Mouse (Mus musculus): ENCODE results near the gene Igfbp3. TPM values are rescaled to one million over a fixed set of nuclear protein-coding genes. Genes with fewer than 3 reads are reported as not detected.
"Not testable (repeated sequence)": the region's sequence is repeated elsewhere in the genome, so short reads cannot be mapped to it uniquely, and the experiment has no call there.

Igfbp3 gene
- polyA plus RNA-seq, 1 experiment from 2014 or later: 50.6 TPM

- H3K4me1 ChIP-seq (replicated peaks; ENCODE audit: control insufficient read depth, insufficient read depth): no peaks in the 10 kb centered on the region
- 92% methylated on average over 4 of the region's 4 CpGs for WGBS
- TF ChIP-seq EP300 (optimal IDR thresholded peaks at IDR 0.05): no peak
- TF ChIP-seq CTCF (IDR thresholded peaks at IDR 0.05; ENCODE audit: low read depth): no peak
- no peak overlapping the region for H3K9ac ChIP-seq (ENCODE audit: low read length)
- ATAC-seq (ENCODE audit: low FRiP score, low TSS enrichment) (no peak), DNase-seq (ENCODE audit: low spot score) (no peak)
- no peak overlapping the region for H3K4me2 ChIP-seq (replicated peaks; ENCODE audit: low read depth)
- H3K27ac ChIP-seq (replicated peaks): no peak overlapping the region
- no peaks in the 10 kb centered on the region for H3K36me3 ChIP-seq (ENCODE audit: control insufficient read depth, insufficient read depth, low read length)
- no peaks in the 10 kb centered on the region for H3K27me3 ChIP-seq (ENCODE audit: control insufficient read depth, insufficient read depth, low read length)
- no peak overlapping the region for H3K4me3 ChIP-seq (ENCODE audit: low read depth, low read length)
- H3K9me3 ChIP-seq (ENCODE audit: control insufficient read depth, low read length): no peaks in the 10 kb centered on the region
These were observed 18.2 kb upstream of the Igfbp3 start for GRCm38 (mm10) chr11:7231958-7232357.

- Histone ChIP-seq H3K27ac (replicated peaks) (no peak overlapping the region), H3K4me2 (replicated peaks; ENCODE audit: low read depth) (no peak overlapping the region), H3K4me1 (replicated peaks; ENCODE audit: control insufficient read depth, insufficient read depth) (no peaks in the 10 kb centered on the region), H3K36me3 (ENCODE audit: control insufficient read depth, insufficient read depth, low read length) (no peaks in the 10 kb centered on the region), H3K9me3 (ENCODE audit: control insufficient read depth, low read length) (no peaks in the 10 kb centered on the region), H3K9ac (ENCODE audit: low read length) (no peak overlapping the region), H3K27me3 (ENCODE audit: control insufficient read depth, insufficient read depth, low read length) (no peaks in the 10 kb centered on the region), H3K4me3 (ENCODE audit: low read depth, low read length) (no peak overlapping the region)
- no peak for TF ChIP-seq EP300 (optimal IDR thresholded peaks at IDR 0.05)
- no peak for TF ChIP-seq CTCF (IDR thresholded peaks at IDR 0.05; ENCODE audit: low read depth)
- WGBS: 67% methylated on average over 4 of the region's 4 CpGs
- DNase-seq (ENCODE audit: low spot score) (no peak), ATAC-seq (ENCODE audit: low FRiP score, low TSS enrichment) (no peak)
These were observed 16.3 kb upstream of the Igfbp3 start for GRCm38 (mm10) chr11:7230000-7230399.

DNA sequence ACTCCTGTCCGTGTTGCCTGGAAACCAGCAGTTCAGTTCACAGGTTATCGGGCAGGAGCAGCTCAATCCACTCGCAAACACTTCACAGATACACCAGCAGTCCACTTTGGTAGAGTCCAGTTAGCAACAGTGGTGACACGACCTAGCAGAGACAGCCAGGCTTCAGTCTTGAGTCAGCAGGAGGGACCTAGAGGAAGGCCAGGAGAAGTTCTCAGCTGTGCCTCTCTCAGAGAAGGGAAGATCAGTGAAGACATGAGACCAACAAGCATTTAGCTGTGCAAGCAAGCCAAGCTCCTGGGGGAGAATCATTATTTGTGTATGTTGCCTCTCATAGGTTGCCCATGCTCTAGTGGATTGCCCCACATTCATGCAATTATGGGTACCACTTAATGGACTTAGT is 14.4 kb upstream of the Igfbp3 start:
- Histone ChIP-seq H3K9me3 (ENCODE audit: control insufficient read depth, low read length) (no peaks in the 10 kb centered on the region), H3K9ac (ENCODE audit: low read length) (no peak overlapping the region), H3K4me1 (replicated peaks; ENCODE audit: control insufficient read depth, insufficient read depth) (no peaks in the 10 kb centered on the region), H3K27ac (replicated peaks) (no peak overlapping the region), H3K27me3 (ENCODE audit: control insufficient read depth, insufficient read depth, low read length) (no peaks in the 10 kb centered on the region), H3K4me3 (ENCODE audit: low read depth, low read length) (no peak overlapping the region), H3K4me2 (replicated peaks; ENCODE audit: low read depth) (no peak overlapping the region), H3K36me3 (ENCODE audit: control insufficient read depth, insufficient read depth, low read length) (no peaks in the 10 kb centered on the region)
- TF ChIP-seq CTCF (IDR thresholded peaks at IDR 0.05; ENCODE audit: low read depth) (no peak), EP300 (optimal IDR thresholded peaks at IDR 0.05) (no peak)
- no peak for DNase-seq (ENCODE audit: low spot score)
- no peak for ATAC-seq (ENCODE audit: low FRiP score, low TSS enrichment)
- WGBS: 85% methylated on average over 4 of the region's 4 CpGs

GRCm38 (mm10) chr11:7226810-7227550 is 13.3 kb upstream of the Igfbp3 start:
- Histone ChIP-seq H3K27ac (replicated peaks) (no peak overlapping the region), H3K4me2 (replicated peaks; ENCODE audit: low read depth) (no peak overlapping the region), H3K4me1 (replicated peaks; ENCODE audit: control insufficient read depth, insufficient read depth) (no peaks in the 10 kb centered on the region), H3K9ac (ENCODE audit: low read length) (no peak overlapping the region), H3K27me3 (ENCODE audit: control insufficient read depth, insufficient read depth, low read length) (no peaks in the 10 kb centered on the region), H3K36me3 (ENCODE audit: control insufficient read depth, insufficient read depth, low read length) (no peaks in the 10 kb centered on the region), H3K9me3 (ENCODE audit: control insufficient read depth, low read length) (no peaks in the 10 kb centered on the region), H3K4me3 (ENCODE audit: low read depth, low read length) (no peak overlapping the region)
- DNase-seq (ENCODE audit: low spot score) (no peak), ATAC-seq (ENCODE audit: low FRiP score, low TSS enrichment) (no peak)
- TF ChIP-seq CTCF (IDR thresholded peaks at IDR 0.05; ENCODE audit: low read depth): no peak
- TF ChIP-seq EP300 (optimal IDR thresholded peaks at IDR 0.05): no peak
- WGBS: 77% methylated on average over 7 of the region's 7 CpGs

- Histone ChIP-seq H3K4me2 (replicated peaks; ENCODE audit: low read depth) (no peak overlapping the region), H3K4me1 (replicated peaks; ENCODE audit: control insufficient read depth, insufficient read depth) (no peaks in the 10 kb centered on the region), H3K9me3 (ENCODE audit: control insufficient read depth, low read length) (no peaks in the 10 kb centered on the region), H3K4me3 (ENCODE audit: low read depth, low read length) (no peak overlapping the region), H3K27ac (replicated peaks) (no peak overlapping the region), H3K27me3 (ENCODE audit: control insufficient read depth, insufficient read depth, low read length) (no peaks in the 10 kb centered on the region), H3K36me3 (ENCODE audit: control insufficient read depth, insufficient read depth, low read length) (no peaks in the 10 kb centered on the region), H3K9ac (ENCODE audit: low read length) (no peak overlapping the region)
- 57% methylated on average over 2 of the region's 2 CpGs for WGBS
- ATAC-seq (ENCODE audit: low FRiP score, low TSS enrichment) (no peak), DNase-seq (ENCODE audit: low spot score) (no peak)
- TF ChIP-seq CTCF (IDR thresholded peaks at IDR 0.05; ENCODE audit: low read depth) (no peak), EP300 (optimal IDR thresholded peaks at IDR 0.05) (no peak)
These were observed 12.5 kb upstream of the Igfbp3 start for GRCm38 (mm10) chr11:7226200-7226599.

DNA sequence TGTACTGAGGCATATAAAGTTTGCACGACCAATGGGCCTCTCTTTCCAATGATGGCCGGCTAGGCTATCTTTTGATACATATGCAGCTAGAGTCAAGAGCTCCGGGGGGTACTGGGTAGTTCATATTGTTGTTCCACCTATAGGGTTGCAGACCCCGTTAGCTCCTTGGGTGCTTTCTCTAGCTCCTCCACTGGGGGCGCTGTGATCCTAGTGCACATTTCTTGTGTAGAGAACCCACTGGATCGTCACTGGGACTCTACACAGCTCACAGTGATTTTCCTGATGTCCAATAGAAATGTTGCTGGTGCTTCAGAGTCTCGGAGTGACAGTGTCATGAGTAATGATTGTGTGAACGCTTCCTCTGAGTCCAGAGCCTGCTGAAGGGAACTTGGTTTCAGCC is 8.1 kb upstream of the Igfbp3 start:
- not testable (repeated sequence) for H3K27ac ChIP-seq (replicated peaks); DNase-seq (ENCODE audit: low spot score); H3K4me1 ChIP-seq (replicated peaks; ENCODE audit: control insufficient read depth, insufficient read depth); ATAC-seq (ENCODE audit: low FRiP score, low TSS enrichment); H3K9ac ChIP-seq (ENCODE audit: low read length); H3K9me3 ChIP-seq (ENCODE audit: control insufficient read depth, low read length); H3K4me3 ChIP-seq (ENCODE audit: low read depth, low read length); H3K4me2 ChIP-seq (replicated peaks; ENCODE audit: low read depth); H3K36me3 ChIP-seq (ENCODE audit: control insufficient read depth, insufficient read depth, low read length); H3K27me3 ChIP-seq (ENCODE audit: control insufficient read depth, insufficient read depth, low read length)
- 72% methylated on average over 8 of the region's 8 CpGs for WGBS
- TF ChIP-seq CTCF (IDR thresholded peaks at IDR 0.05; ENCODE audit: low read depth): peak; percentile 55

Measured in stomach, postnatal 0 days (tissue).